Mouse (Mus musculus) kidney, adult 2 months (tissue): ENCODE data around the gene Pax6.

ENCODE experiments used
- CTCF ChIP-seq: fragments of 200-500 bp; conservative IDR thresholded peaks from 2 replicates; pipeline ENCODE4 v1.5.1; 2011; ENCODE audit warnings: low read depth, mild to moderate bottlenecking, control low read depth, low read length, moderate library complexity, mixed read lengths; ENCODE audit not compliant: insufficient read depth, insufficient read length
- POLR2A ChIP-seq: fragments of 200-500 bp; IDR thresholded peaks from one replicate; pipeline ENCODE4 v1.6.1; 2011; ENCODE audit warnings: low read depth, low read length, control low read depth

GRCm38 (mm10) chr2:105686363-105687316 lies 17.9 kb downstream of the Pax6 start:
- TF ChIP-seq POLR2A (no peak), CTCF (no peak)
